Mouse (Mus musculus): ENCODE results near the gene Stx5a.

Gene Stx5a

DNA sequence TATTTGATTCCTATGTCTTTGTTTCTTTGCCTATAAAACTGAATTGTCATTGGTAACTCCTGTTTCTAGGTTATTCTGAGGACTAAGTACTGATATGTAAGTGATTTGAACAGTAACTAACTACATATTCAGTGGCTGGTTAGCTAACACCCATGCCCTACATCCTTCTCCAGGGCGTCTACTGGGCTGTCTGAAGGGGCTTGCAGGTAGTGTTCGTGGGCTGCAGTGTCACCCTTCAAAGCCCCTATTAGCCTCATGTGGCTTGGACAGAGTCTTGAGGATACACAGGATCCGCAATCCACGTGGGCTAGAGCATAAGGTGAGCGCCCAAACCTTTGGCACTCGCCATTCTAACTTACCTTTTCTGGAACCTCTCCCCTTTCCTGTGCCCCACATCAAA, 1.6 kb upstream of the Stx5a start:
- no peak for ATAC-seq (ENCODE audit: insufficient number of reproducible peaks, low FRiP score, low TSS enrichment)

DNA sequence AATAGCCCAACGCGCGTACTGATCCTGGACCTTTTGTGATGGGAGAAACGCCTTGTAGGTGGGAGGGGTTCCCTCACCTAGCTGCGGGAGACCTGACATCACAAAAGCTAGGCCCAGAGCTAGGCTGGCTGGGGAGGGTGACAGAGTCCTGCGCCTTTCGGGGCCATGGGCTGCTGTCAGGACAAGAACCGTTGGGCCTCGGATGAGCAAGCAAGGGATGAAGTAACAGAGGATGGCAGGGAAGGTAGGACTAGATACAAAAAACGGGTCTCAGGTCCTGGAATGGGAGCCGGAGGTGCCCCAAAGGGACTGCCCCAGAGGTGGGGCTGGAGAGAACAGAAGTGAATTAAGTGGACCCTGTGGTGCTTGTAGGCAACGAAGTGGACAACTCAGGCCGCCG, 610 bp upstream of the Stx5a start, which contains the start of gene 1700092M07Rik:
TSS of gene 1700092M07Rik (plus strand) at position 116 of the 400 bp plus-strand sequence.
- ATAC-seq (ENCODE audit: insufficient number of reproducible peaks, low FRiP score, low TSS enrichment) = no peak

DNA sequence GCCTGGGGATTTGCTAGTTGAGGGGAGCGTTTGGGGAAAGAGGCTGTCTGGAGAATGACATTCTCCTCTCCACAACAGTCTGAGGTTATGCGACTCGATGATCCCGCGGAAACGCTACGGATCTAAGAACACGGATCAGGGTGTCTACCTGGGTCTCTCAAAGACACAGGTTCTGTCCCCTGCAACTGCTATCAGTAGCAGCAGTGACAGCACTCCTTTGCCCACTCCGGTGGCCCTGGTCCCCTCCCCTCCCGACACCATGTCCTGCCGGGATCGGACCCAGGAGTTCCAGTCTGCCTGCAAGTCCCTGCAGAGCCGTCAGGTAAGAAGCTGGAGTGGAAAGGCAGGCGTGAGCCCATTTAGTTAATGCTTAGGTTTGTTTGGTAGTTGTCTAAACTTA, 963 bp downstream of the Stx5a start:
- ATAC-seq (ENCODE audit: insufficient number of reproducible peaks, low FRiP score, low TSS enrichment) = no peak

DNA sequence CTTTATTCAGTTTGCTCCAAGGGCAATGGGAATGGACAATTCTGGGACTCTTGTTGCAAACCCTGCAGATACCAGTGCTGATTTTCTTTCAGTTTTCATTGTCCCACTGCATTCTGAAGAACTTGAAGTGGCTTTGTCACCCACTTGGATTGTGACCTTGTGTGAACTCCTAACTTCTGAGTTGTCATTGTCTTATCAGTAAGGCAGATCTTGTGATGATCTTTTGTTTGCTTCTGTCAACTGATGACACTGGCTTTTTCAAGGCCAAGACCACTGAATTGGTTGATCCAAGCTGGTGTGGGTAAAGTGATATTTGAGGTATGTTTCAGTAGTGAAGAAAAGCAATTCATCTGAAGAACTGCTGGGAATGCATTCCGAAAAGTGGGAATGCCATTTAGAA, 4.2 kb downstream of the Stx5a start:
- no peak for ATAC-seq (ENCODE audit: insufficient number of reproducible peaks, low FRiP score, low TSS enrichment)

DNA sequence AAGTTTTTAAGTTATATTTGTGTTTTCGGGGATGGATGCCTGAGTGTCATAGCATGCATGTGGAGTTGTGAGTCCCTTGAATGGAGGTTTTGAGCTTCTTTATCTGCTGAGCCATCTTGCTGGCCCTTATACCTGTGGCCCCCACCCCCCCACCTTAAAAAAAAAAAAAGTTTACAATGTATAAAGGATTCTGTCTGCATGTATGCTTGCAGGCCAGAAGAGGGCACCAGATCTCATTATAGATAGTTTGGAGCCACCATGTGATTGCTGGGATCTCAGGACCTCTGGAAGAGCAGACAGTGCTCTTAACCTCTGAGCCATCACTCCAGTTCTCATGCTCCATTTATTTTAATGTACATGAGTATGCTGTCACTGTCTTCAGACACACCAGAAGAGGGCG, 6.2 kb downstream of the Stx5a start:
- ATAC-seq (ENCODE audit: insufficient number of reproducible peaks, low FRiP score, low TSS enrichment) = no peak

DNA sequence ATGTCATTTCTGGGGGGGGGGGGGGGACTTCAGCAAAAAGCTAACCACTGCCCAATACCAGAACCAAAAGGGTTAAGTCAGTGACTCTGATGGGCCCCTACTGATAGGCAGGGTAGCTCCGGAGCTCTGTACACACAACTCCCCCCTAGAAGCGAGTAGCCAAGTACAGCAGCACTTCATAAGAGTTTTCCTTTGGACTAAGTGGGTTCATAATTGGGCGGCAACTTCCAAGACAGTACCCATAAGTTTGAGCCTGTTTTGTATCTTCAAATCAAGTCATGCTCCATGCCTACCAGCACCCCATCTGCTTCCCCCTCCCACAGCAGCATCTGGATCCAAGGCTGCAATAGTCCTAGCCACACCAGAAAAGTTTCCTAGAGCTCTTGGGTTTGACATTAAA, 14.4 kb downstream of the Stx5a start:
- ATAC-seq (ENCODE audit: insufficient number of reproducible peaks, low FRiP score, low TSS enrichment) = no peak

DNA sequence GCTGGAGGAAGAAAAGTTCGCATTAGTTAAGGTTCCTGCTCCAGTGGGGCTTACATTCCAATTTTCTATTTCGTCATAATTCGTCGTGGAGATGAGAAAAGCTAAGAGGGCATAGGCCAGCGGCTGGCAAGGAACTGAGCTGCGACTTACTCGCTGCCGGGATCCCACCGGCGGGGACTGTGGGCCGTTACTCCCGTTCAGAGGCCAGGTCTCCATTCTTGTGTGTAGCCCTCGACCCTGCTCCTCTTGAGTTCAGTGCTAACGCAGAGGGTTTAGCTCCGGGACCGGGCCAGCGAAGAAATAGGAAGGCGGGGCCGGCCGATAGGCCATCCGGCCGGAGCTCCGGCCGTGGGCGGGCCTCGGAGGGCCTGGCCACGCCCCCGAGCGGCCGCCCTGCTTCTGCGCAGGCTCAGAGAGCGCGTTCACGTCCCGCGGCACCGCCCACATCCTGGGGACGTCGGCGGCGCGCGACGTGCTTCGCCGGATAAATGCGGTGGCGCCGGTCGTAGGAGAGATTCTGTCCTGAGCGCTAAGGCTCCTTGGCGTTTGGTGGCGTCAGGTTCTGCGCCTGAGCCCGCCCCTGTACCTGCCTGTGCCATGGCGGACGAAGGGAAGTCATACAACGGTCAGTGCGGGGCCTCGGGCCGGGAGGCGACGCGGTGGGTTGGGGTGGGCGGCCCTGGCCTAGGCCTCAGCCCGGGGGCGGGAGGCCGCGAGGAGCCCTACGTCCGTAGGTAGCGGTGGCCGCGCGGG, 15.6 kb downstream of the Stx5a start, which contains the start of gene Nxf1:
TSS of gene Nxf1 (plus strand) at position 439 of the 753 bp plus-strand sequence.
- ATAC-seq (ENCODE audit: insufficient number of reproducible peaks, low FRiP score, low TSS enrichment) = peak; percentile 93

DNA sequence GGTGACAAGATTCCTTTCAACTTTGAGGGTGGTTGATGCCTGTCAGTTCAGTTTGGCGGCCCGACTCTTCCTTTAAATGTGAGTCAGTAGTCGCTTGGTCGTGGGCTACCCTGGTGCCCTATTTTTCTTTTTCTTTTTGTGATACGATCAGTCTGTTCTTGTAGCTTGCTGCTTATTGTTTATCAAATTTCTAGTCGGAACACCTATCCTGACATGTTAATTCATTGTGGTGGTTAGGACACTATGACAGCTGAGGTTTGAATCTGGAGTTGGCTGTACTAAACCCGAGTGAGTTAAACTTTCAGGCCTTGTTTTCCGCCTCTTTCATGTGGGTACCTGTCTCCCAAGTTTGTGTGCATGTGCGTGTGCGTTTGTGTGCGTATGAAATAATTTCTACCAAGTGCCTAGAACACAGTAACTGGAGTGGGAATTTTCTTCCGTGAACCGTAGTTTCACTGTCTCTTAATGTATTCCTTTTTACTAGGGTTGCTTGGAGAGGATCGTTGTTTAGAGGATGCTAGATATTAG, 16.3 kb downstream of the Stx5a start:
- no peak for ATAC-seq (ENCODE audit: insufficient number of reproducible peaks, low FRiP score, low TSS enrichment)

DNA sequence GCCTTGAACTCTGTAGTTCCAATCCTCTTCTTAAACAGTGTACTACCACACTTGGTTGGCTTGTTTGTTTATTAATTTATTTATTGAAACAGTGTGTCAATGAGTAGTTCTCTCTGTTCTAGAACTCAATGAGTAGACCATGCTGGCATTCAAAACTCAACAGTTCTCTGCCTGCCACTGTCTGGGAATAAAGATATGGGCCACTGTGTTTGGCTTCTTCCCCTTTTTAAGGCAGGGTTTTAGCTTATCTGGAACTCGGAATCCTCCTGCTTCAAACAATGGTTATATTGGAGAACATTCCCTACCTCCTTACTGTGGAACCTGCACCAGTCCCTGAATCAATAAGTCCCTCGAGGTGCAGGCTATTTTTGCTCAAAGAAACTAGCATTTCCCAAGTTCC, 17.7 kb downstream of the Stx5a start:
- no peak for ATAC-seq (ENCODE audit: insufficient number of reproducible peaks, low FRiP score, low TSS enrichment)

DNA sequence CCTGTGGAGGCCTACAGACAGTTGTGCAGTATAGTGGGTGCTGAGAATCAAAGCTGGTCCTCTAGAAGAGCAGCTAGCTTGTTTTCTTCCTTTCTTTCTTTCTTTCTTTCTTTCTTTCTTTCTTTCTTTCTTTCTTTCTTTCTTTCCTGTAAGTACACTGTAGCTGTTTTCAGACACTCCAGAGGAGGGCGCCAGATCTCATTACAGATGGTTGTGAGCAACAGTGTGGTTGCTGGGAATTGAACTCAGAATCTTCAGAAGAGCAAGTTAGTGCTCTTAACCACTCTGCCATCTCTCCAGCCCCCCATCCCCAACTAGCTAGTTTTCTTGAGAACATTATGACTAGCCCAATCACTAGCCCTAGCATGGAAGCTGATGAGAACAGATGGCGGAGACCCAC, 19.5 kb downstream of the Stx5a start:
- no peak for ATAC-seq (ENCODE audit: insufficient number of reproducible peaks, low FRiP score, low TSS enrichment)

DNA sequence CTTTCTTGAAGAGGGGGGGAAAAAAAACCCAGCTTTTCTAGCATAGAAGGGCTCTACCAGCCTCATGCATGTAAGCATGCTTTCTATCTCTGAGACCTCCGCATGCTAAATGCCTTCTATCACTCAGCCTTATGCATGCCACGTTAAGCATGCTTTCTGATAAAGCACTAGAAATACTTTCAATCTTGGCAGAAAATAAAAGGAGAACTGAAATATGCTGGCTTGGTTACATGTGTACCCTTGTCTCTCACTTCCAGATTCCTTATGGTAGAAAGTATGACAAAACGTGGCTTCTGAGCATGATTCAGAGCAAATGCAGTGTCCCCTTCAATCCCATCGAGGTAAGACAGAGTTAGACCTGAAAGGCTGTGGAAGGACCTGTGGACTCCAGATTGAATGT, 22.1 kb downstream of the Stx5a start:
- no peak for ATAC-seq (ENCODE audit: insufficient number of reproducible peaks, low FRiP score, low TSS enrichment)

DNA sequence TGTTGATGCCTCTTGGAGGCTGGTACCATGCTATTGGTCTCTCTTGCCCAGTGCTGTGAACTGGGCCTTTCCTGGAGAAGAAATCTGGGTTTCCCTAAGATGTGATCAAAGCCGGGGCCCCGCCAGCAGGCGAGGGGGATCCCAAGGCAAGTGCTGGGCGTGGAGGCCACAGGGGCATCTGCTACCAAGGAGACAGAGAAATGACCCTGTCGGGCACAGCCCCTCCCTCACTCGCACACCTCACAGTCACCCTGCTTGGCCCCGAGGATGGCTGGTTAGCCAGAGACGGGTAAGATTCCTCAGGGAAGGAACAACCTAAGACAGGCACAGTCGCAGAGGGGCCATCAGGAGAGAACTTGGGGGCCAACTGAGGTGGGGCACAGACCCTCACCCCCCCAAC, 24.3 kb downstream of the Stx5a start:
- no peak for ATAC-seq (ENCODE audit: insufficient number of reproducible peaks, low FRiP score, low TSS enrichment)

DNA sequence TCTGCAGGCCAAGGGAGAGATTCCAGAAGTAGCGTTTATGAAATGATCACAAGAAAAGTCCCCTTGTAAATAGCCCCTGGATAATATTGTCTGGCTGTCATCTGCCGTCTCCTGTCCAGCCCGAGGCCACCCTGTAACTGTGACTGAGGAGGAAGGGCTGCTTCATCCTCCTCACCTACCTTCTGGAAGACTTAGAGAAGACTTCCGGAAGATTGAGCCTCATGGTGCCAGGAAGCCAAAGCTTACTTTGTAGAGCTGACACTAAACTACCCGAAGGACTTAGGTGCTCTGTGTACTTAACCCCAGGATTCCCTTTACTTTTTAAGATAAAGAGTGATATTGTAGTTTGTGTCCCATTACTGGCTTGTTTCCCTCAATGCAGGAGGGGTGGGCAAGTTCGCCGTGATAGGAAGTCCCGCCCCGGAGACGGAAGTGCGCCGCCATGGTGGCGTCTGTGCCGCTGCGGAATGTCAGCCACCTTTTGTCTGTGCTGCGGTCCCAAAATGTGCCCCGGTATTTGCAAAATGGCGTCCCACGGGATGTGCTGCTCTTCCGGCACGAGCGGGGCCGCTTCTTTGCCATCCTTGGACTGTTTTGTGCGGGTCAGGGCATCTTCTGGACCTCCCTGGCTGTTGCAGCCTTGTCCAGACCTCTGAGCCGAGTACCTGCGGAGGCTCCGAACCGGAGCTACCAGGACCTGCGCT, 29.5 kb downstream of the Stx5a start, which contains the start of gene Tmem223:
TSS of gene Tmem223 (plus strand) at position 430 of the 704 bp plus-strand sequence.
- peak; percentile 52; the same call in 1 of the 2 replicates for ATAC-seq (ENCODE audit: insufficient number of reproducible peaks, low FRiP score, low TSS enrichment)

DNA sequence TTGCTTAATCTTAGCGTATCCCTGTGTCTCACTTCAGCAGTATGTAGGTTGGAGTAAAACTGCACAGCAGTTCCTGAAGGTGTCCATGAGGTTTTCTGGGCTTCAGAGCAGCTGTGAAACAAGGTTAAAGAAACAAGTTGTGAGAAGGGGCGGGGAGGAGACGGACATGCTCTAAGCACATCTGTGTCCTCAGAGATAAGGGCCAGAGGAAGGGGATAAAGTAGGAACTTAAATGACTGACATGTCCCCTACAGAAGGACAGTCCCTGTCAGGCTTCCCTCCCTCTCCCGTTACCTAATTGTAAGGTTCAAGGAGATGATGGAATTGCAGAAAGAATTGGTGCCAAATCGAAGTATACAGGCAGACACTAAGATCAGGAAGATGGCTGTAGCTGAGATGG, 31.8 kb downstream of the Stx5a start:
- no peak for ATAC-seq (ENCODE audit: insufficient number of reproducible peaks, low FRiP score, low TSS enrichment)

DNA sequence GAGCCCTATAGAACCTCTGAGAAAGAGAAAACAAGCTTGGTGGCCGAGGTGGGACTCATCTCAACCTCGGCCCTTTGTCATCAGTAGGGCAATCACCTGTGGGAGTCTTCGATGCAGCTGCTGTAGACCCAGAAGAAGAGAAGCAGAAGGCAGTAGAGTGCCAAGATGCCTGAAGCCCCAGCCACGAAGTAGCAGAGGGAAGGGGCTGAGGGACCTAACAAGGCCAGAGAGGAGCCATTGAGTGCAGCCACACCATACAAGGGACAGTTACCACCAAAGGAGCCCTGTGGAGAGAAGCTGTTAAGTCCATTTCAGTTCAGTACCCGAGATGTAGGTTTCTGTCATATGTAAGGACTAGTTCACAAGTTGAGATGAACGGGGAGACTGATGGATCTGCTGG, 32.2 kb downstream of the Stx5a start:
- no peak for ATAC-seq (ENCODE audit: insufficient number of reproducible peaks, low FRiP score, low TSS enrichment)

DNA sequence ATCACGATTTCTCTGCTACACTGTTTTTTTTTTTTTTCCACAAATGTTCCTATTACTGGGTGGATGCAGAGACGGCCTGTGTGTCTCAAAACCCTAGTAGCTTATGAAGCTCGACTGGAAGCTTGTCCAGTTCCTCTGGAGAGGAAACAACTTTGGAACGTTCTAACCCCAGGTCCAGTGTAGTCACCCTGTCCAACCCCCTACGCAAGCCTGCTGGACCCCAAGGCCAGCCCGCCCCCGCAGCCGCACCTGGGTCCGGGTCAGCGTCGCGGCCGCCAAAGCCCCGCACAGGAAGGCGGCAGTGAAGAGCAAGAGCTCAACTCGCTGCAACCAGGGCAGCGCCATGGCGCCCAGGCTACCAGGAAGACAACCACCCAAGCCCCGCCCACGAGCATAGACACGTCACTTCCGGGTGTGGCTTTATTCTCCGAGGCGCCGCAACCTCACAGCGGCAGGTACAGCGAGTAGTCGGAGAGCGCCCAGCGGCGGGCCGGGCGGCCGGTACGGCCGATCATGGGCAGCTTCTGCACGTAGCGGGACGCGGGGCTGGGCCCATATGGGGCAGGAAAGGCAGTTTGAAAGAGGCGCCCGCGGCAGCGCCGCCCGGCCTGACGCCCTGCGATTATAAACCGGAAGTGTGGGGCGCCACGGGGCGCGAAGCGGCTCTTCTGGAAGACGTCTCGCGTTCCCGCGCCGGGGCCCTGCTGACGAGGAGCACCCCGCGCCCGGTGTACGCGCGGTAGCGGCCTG, 33.0 kb downstream of the Stx5a start, which contains the start of gene Tmem179b:
TSS of gene Tmem179b (minus strand) at position 382 of the 750 bp plus-strand sequence.
- peak; percentile 86 for ATAC-seq (ENCODE audit: insufficient number of reproducible peaks, low FRiP score, low TSS enrichment)

DNA sequence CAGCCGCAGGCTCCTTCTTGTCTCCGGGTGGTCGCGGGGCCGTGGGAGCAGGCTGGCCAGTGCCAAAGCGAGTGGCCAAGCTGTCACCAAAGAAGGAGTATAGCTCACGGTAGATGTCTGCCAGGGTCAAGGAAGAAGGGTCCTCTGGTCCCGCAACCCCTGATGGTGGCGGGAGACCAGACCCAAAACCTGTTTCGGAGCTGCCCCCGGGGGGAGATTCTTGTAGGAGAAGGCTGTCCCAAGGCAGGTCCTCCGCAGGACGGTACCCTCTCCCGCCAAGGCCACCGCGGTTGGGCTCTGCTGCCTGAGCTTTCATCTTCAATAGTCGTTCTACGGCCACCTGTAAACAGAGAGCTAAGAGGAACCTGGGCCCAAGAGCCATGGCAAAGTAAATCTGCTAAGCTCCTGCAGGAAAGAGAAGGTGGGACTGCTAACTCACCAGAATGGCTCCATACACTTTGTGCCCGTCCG, 33.8 kb downstream of the Stx5a start:
- no peak for ATAC-seq (ENCODE audit: insufficient number of reproducible peaks, low FRiP score, low TSS enrichment)

DNA sequence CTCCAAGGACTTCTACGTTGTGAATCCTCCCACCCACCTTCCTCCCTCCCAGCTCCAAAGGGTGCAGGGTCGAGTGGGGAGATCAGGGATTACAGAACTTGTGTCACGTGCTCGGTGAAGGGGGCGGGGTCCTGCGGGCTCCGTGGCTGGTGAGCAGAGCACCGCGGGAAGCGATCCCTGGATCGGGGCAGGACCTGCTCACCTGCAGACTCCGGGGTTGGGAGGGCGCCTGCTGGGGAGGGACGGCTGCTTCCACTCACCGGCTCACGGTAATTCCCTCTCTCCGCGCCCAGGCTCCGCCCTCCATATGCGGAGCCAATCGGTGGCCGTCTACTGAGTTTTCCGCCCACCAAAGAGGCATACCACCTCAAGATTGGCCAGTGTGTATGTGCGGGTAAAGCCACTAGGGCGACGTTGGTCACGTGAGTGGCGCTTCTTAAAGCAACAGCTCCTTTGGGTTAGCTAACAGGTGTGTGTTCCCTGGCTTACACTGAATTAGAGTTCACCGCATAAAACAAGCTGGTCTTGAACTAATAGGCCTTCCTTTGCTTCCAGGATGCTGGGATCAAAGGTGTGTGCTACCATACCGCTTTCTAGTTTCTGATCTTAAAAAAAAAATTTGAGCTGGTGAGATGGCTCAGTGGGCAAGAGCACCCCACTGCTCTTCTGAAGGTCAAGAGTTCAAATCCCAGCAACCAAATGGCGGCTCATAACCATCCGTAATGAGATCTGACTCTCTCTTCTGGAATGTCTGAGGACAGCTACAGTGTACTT, 45.0 kb downstream of the Stx5a start, which contains the start of gene Taf6l:
TSS of gene Taf6l (minus strand) at position 410 of the 774 bp plus-strand sequence.
- peak; percentile 99 for ATAC-seq (ENCODE audit: insufficient number of reproducible peaks, low FRiP score, low TSS enrichment)

DNA sequence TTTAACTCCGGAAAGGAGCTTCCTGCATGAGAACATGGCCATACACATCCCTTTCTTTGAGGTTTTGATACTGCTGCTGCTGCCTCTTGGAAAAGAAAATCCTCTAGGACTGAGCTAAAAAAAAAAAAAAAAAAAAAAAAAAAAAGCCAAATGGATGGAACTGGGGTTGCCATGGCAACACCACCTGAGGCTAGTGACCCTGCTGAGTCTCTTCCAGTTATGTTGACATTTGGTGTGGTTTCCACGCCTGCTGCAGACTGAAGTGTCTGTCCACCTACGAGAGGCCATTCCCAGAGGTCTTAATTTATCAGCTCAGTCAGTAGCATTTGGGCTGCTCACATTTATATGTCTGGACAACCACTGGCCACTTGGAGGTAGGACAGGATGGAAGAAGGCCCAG, 47.3 kb downstream of the Stx5a start:
- ATAC-seq (ENCODE audit: insufficient number of reproducible peaks, low FRiP score, low TSS enrichment) = no peak

DNA sequence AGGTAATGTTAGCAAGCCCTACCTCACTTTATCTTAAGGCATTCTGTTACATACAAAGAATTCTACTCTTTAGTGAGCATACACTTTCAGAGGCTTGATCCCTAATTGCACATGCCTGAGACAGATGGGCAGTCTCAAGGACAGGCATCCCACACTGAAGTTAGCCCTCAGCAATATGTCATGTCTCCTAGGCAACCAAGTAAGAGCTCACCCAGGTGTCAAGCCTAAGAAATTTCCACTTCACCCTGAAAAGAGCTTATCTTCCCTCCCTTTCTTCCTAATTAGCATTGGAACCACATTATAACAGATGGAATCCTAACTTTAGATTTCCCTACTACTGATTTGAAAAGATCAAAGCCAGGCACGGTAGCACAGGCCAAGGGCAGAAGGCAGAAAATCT, 48.0 kb downstream of the Stx5a start:
- no peak for ATAC-seq (ENCODE audit: insufficient number of reproducible peaks, low FRiP score, low TSS enrichment)

Data from cerebellum, adult (tissue).